In genomic region chr8:94214252-94215173, GRCm38 (mm10) we compare ENCODE assay signal across 8 mouse cellular contexts. TPM values are rescaled to one million over a fixed set of nuclear protein-coding genes. Genes with fewer than 3 reads are reported as not detected.
DNase-seq lines count a peak whose midpoint lies in the region; ATAC-seq lines count a peak whose summit lies in the region.

Gene Nup93, plus strand, starts transcription at chr8:94214564.

- H3K9ac ChIP-seq in heart, embryonic 14.5 days (ENCODE audit: low read length) = peak within 1 kb of the TSS; percentile 84
- peak within 1 kb of the TSS; percentile 85 for H3K9ac ChIP-seq in liver, embryonic 13.5 days
- peak within 1 kb of the TSS; percentile 84 for H3K9ac ChIP-seq in stomach, embryonic 16.5 days (ENCODE audit: low read length)

- peaks cover 6 to 13% of the 10 kb centered on the region in 2 experiments for H3K4me1 ChIP-seq in heart, embryonic 14.5 days (ENCODE audit: control insufficient read depth in 2 of 2, insufficient read depth in 2 of 2, low read length in 2 of 2)
- peaks cover 42% of the 10 kb centered on the region for H3K4me1 ChIP-seq in liver, embryonic 13.5 days (replicated peaks)
- peaks cover 7% of the 10 kb centered on the region for H3K4me1 ChIP-seq in stomach, embryonic 16.5 days (ENCODE audit: control insufficient read depth, insufficient read depth, low read length)

- no peaks in the 10 kb centered on the region for H3K9me3 ChIP-seq in heart, embryonic 14.5 days (ENCODE audit: control insufficient read depth, low read length)
- H3K9me3 ChIP-seq in liver, embryonic 13.5 days (replicated peaks) = no peaks in the 10 kb centered on the region
- H3K9me3 ChIP-seq in stomach, embryonic 16.5 days (replicated peaks; ENCODE audit: control insufficient read depth, low read length) = no peaks in the 10 kb centered on the region

- under 1% methylated on average over 63 of the region's 68 CpGs for WGBS in heart, embryonic 14.5 days
- under 1% methylated on average over 68 of the region's 68 CpGs for WGBS in liver, embryonic 13.5 days (ENCODE audit: insufficient replicate concordance)
- WGBS in stomach, embryonic 16.5 days = under 1% methylated on average over 68 of the region's 68 CpGs

- peak within 1 kb of the TSS; percentile 67 to 98 for H3K4me3 ChIP-seq in heart, embryonic 14.5 days (ENCODE audit: control insufficient read depth in 1 of 2, insufficient read depth in 1 of 2, low read depth in 1 of 2, low read length in 2 of 2)
- peak within 1 kb of the TSS; percentile 82 for H3K4me3 ChIP-seq in liver, embryonic 13.5 days (replicated peaks)
- H3K4me3 ChIP-seq in stomach, embryonic 16.5 days (replicated peaks; ENCODE audit: low read length) = peak within 1 kb of the TSS; percentile 88

- no peaks in the 10 kb centered on the region for H3K27me3 ChIP-seq in heart, embryonic 14.5 days (ENCODE audit: control insufficient read depth, insufficient read depth, low read length)
- H3K27me3 ChIP-seq in liver, embryonic 13.5 days = no peaks in the 10 kb centered on the region
- no peaks in the 10 kb centered on the region for H3K27me3 ChIP-seq in stomach, embryonic 16.5 days (ENCODE audit: control insufficient read depth, insufficient read depth, low read length)

- H3K36me3 ChIP-seq in heart, embryonic 14.5 days (ENCODE audit: control insufficient read depth, insufficient read depth, low read length) = no peaks in the 10 kb centered on the region
- no peaks in the 10 kb centered on the region for H3K36me3 ChIP-seq in liver, embryonic 13.5 days
- H3K36me3 ChIP-seq in stomach, embryonic 16.5 days (ENCODE audit: control insufficient read depth, insufficient read depth, low read length) = no peaks in the 10 kb centered on the region

- ATAC-seq in CD4-positive, CD25-positive, alpha-beta regulatory T cell, adult 4 months = peak; percentile 90
- peak; percentile 96 for ATAC-seq in heart, embryonic 14.5 days (ENCODE audit: insufficient number of reproducible peaks, insufficient read depth, low FRiP score, low read depth)
- peak; percentile 92 for ATAC-seq in liver, embryonic 13.5 days (ENCODE audit: low read depth)
- peak; percentile 99 for ATAC-seq in stomach, embryonic 16.5 days (ENCODE audit: insufficient read depth, low FRiP score)

- H3K27ac ChIP-seq in heart, embryonic 14.5 days (replicated peaks in 1 of 2; ENCODE audit: control insufficient read depth in 1 of 2, insufficient read depth in 1 of 2, low read depth in 2 of 2, low read length in 2 of 2) = peak within 1 kb of the TSS; percentile 69 to 77
- peak within 1 kb of the TSS; percentile 76 for H3K27ac ChIP-seq in liver, embryonic 13.5 days
- peak within 1 kb of the TSS; percentile 9; the same call in 1 of the 2 replicates for H3K27ac ChIP-seq in stomach, embryonic 16.5 days (ENCODE audit: low read length)

- peak; percentile 96 for DNase-seq in c-Kit-negative CD71-positive TER-119-positive erythroid progenitor cells, embryonic 14.5 days (ENCODE audit: low read depth, low spot score)
- peak; percentile 91 for DNase-seq in fibroblast of lung, adult 2 months (ENCODE audit: low read depth)
- peak; percentile 100 for DNase-seq in kidney, postnatal 14 days
- peak; percentile 97 for DNase-seq in liver, embryonic 13.5 days
- peak; percentile 100 for DNase-seq in neural tube, embryonic 10.5 days (ENCODE audit: extremely low spot score, low spot score)

- H3K4me2 ChIP-seq in heart, embryonic 14.5 days (ENCODE audit: low read length) = peak within 1 kb of the TSS; percentile 76
- peak within 1 kb of the TSS; percentile 91 for H3K4me2 ChIP-seq in liver, embryonic 13.5 days
- H3K4me2 ChIP-seq in stomach, embryonic 16.5 days (ENCODE audit: low read depth, low read length) = peak within 1 kb of the TSS; percentile 77

RNA-seq across cellular contexts. Expression of gene Nup93, which starts in this region (rescaled TPM):
- polyA plus RNA-seq in CD4-positive, CD25-positive, alpha-beta regulatory T cell, adult 4 months (2017; shearing (Covaris generic)) = 10 to 100 TPM; 26.4 to 51.6 TPM
- 56.9 and 59.4 TPM in 2 replicates for polyA plus RNA-seq in heart, embryonic 14.5 days (2014; fragmentation: Nextera tagmentation; extraction: Ambion mirVana)
- polyA plus RNA-seq in liver, embryonic 13.5 days (2015; fragmentation: Nextera tagmentation; extraction: Ambion mirVana) = 58.7 and 65.6 TPM in 2 replicates
- 64.9 and 68.5 TPM in 2 replicates for polyA plus RNA-seq in stomach, embryonic 16.5 days (2015; fragmentation: Nextera tagmentation; extraction: Ambion mirVana)

Comparison
In these comparisons a context has a peak if more than half of its experiments do, and no peak if none do; other contexts are left out.
1. Peak in every context shown above with its lines: DNase-seq, ATAC-seq, H3K4me3 ChIP-seq and H3K27ac ChIP-seq.
2. H3K27ac ChIP-seq: peak in every context shown above with its lines; median percentile 76 in liver, embryonic 13.5 days; 73 in heart, embryonic 14.5 days; 9 in stomach, embryonic 16.5 days.